Mouse (Mus musculus) lung, postnatal 14 days (tissue): ENCODE data around the gene Trim43a.
"Not testable (repeated sequence)": the region's sequence is repeated elsewhere in the genome, so short reads cannot be mapped to it uniquely, and the experiment has no call there.

Experiments
- DNase-seq: peaks from one replicate; pipeline ENCODE4 v3.0.0; 2021

Gene Trim43a

GRCm38 (mm10) chr9:88580591-88580990 lies at the start of gene Trim43a:
Trim43a (plus strand) TSS chr9:88580891.
- not testable (repeated sequence) for DNase-seq

GRCm38 (mm10) chr9:88534093-88534492 lies 46.6 kb upstream of the Trim43a start:
- no peak for DNase-seq

GRCm38 (mm10) chr9:88539546-88540224 lies 41.0 kb upstream of the Trim43a start:
- DNase-seq: no peak

DNA sequence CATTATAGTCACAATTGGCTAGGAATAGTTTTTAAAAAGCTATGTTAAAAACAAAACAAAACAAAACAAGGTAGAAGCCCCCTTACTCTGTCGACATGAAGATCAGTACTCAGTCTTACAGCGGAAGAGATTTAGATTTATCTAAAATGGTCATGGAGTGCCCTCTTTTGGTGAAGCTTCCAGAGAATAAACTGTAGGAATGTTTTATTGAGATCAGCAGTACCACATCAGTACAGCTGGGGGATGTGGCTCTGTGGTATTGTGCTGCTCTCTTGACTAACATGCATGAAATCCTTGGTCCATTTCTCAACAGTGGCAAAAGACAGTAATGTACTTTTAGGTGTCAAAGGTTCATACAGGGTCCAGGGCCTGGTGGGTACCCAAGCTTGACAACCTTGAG lies 37.9 kb upstream of the Trim43a start:
- peak; percentile 7 for DNase-seq

- no peak for DNase-seq
Measured at GRCm38 (mm10) chr9:88545534-88545933, 35.2 kb upstream of the Trim43a start.

DNA sequence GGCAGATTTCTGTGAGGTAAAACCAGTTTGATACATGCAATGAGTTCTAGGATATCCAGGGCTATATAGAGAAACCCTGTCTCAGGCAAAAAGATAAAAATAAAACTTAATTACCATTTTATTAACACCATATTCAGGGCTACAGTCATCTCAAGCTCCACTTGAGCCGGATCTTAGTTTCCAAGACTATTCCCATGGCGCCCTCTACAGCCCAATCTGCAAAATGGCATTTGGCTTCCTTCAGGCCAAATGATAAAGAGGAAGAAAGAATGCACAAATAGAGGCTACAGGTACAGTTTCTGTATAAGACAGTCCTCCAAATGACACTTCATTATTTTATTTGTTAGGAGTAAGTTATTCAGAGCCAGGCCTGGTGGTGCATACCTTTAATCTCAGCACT lies 34.5 kb upstream of the Trim43a start:
- DNase-seq: peak; percentile 70

GRCm38 (mm10) chr9:88546657-88547056 lies 34.0 kb upstream of the Trim43a start:
- no peak for DNase-seq

GRCm38 (mm10) chr9:88547270-88547669 lies 33.4 kb upstream of the Trim43a start:
- DNase-seq: peak; percentile 14

DNA sequence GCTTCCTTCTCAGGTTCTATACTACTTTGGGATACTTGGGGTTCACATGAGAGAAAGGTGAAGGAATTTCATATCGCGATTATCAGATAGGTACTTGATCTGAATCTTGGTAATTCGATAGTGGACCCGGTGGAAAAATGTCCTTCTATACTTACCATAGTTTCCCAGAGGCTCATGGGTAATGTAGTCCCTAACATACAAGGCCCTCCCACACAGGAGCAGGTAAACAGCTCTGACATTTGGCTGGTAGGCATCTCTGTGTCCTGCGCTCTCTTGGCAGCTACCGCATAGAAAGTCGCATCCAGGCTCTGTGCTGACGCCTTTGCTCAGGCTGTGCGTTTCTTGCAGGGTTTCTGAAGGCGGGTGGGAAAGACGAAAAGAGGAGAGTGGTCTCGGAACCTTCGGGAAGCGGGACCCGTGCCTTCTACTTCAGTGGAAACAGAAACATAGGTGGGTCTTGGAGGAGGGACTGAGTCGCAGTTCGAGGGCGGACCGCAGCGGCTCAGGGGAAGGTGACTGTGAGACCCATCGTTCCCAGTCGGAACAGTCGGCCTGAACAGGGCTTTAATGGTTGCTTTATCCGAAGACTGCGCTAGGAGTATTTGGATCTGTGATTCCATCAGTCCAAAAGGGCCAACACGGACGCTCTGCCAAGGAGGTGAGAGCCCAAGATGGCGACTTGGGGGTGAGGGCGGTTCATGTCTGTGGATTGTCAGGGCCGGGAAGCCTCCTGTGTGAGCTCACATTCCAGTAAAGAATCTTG lies 32.7 kb upstream of the Trim43a start, which contains the start of gene Zfp949:
Zfp949 (plus strand) TSS at position 170 of the 763 bp plus-strand sequence.
- DNase-seq: peak; percentile 62

DNA sequence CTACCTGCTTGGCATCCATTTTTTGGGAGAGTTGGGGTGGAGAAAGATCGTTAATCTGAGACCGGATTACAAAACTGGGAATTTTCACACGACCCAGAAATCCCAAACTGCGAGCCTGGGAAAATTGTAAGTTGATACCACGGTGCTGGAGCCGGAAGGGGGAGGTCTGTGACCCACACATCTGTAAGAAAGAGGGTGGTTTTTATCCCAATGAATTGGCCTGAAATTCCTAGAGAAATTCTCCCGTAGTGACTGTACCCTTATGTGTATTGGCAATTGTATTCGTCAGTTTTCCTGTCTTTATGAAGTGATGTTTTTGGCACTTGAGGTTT lies 32.1 kb upstream of the Trim43a start:
- DNase-seq: no peak

- no peak for DNase-seq
Measured at GRCm38 (mm10) chr9:88553071-88553470, 27.6 kb upstream of the Trim43a start.

- DNase-seq: no peak
Measured at GRCm38 (mm10) chr9:88558146-88558545, 22.5 kb upstream of the Trim43a start.

DNA sequence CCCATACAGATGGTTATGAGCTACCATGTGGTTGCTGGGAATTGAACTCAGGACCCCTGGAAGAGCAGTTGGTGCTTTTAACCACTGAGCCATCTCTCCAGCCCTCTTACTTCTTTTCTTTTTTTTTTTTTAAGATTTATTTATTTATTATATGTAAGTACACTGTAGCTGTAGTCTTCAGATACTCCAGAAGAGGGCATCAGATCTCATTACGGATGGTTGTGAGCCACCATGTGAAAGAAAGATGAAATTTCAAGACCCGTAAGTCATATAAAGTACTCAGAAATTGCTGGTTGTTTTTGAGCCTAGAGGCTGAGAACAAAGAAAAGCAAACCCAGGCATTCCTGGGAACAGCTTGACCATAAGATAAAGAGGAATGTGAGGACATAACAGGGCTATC lies 19.2 kb upstream of the Trim43a start:
- DNase-seq: not testable (repeated sequence)

- not testable (repeated sequence) for DNase-seq
Measured at GRCm38 (mm10) chr9:88570471-88570870, 10.2 kb upstream of the Trim43a start.

DNA sequence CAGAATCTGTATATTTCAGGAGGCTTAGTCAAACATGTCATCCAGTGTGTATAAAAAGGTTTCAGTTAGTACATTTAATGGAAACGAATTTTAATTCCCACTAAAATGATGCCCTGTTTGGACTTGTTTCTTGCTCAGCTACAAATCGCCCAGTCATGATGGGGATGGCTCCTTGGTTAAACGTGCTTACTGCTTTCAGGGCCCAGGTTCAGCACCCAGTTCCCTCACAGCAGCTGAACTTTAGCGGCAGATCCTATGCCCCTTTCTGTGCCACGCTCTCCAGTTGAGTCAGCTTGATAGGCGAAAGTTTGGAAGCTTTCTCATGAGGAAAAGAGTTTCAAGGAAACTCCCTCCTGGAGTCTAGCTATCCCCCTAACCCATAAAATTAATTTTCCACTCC lies 13.0 kb downstream of the Trim43a start:
- DNase-seq: not testable (repeated sequence)

DNA sequence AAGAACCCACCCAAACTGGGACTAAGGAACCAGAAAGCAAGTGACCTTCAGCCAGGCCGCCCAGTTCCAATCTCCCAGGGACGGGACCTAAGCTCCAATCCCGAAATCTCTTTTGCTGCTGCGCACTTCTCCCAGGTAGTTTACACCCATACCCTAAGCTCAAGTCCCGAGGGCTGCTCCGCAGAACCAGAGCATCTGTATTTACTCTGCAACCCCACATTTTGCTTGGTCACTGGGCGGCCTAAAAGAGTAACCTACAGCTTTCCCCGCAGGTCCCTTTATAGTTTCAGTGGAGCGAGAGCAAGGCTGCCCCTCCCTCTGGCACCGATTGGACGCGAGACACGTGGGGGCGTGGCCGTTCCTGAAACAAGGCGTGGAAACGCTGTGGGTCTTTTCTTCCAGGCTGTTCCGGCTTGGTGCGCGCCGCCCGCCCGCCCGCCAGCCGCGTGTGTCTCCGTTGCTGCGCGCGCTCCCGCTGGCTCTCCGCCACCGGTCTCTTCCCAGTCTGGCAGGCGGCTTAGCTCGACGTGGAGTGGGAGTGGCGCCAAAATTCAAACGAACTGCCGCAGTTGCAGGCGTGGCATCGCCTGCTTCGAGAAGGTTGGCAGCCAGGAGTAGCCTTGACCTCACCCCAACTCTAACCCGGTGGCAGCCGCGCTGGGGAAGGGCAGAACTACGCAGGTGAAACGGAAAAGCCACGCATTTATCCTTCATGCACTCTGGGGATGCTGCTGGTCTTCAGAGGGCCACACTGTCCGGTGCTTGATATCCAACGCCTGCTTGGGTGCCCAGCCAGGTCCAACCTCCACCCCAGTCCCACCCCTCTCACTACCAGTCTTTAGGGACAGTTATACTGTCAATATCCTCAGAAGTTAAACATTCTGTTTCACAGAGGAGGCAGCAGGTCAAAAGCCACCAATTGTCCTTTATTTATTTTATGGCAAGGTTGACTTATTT lies 18.8 kb downstream of the Trim43a start:
- DNase-seq: peak; percentile 100

GRCm38 (mm10) chr9:88625803-88626514 lies 45.3 kb downstream of the Trim43a start:
- not testable (repeated sequence) for DNase-seq

GRCm38 (mm10) chr9:88638125-88638524 lies 57.4 kb downstream of the Trim43a start:
- not testable (repeated sequence) for DNase-seq
